8 mouse cellular contexts compared by ENCODE assay signal in the genomic region with DNA sequence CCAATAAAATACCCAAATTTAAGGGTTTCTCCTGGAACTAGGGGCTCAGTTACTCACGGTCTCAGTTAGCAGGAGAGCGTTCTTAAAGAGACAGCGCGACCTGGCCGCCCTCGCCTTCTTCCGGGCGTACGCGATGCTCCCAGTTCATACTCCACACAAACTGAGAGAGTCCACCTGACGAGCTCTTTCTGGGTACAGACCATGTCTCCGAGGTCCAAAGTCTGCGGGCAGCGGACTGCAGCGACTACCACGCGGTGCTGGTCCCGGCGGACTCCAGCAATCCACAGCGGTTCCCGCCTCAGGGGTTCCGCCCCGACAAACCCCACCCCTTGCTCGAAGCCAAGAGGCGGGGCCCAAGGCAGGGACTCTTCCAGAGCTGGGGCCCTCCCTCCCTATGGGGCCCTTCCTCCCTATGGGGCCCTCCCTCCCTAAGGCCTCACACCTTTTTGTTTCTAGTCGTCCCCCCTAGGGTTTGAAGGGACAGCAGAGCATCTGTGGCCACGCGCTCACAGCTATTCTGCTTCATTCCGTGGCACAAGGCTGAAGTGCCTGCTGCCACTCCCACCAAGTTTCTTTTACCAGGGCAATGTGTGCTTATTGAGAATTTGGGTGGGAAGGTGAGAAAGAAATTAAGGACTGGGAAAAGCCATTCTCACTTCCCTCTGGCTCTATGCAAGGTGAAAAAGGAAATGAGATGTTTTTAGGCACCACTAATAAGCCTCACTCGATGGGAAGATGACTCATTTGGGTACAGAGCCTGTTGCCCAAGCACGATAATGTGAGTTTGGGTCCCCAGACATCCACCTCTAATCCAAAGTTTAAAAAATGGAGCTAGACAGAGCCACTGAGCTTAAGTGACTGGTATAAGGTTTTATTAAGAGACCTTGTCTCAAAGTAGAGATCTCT. TPM values are rescaled to one million over a fixed set of nuclear protein-coding genes. Genes with fewer than 3 reads are reported as not detected.
DNase-seq lines count a peak whose midpoint lies in the region; ATAC-seq and TF ChIP-seq lines count a peak whose summit lies in the region.

A gene (minus strand): TSS at position 285 of the 906 bp plus-strand sequence.

- intact Hi-C loops in heart, postnatal 10 days (cut with DNase I) = no loop called here

- no peak for TF ChIP-seq CTCF in olfactory bulb, adult 2 months (IDR thresholded peaks at IDR 0.05; ENCODE audit: insufficient read depth, low read depth, low read length)

- no peaks in the 10 kb centered on the region; the same call in 1 of the 2 replicates for H3K36me3 ChIP-seq in forebrain, embryonic 11.5 days (ENCODE audit: control insufficient read depth, insufficient read depth, low read length)
- peaks cover 13% of the 10 kb centered on the region for H3K36me3 ChIP-seq in lung, embryonic 16.5 days (ENCODE audit: control insufficient read depth, insufficient read depth, low read length)

- DNase-seq in ES-CJ7 (ENCODE audit: low read depth, low spot score) = peak; percentile 63
- peak; percentile 42 for DNase-seq in brain, adult 2 months (ENCODE audit: low read depth, low spot score)
- peak; percentile 80 for DNase-seq in forebrain, embryonic 11.5 days (ENCODE audit: low spot score)
- peak; percentile 84 to 85 for DNase-seq in heart, postnatal 10 days
- DNase-seq in kidney, postnatal 36 days = peak; percentile 94
- DNase-seq in thymus, postnatal 25 days = peak; percentile 80

- peaks cover 2% of the 10 kb centered on the region; the same call in 1 of the 2 replicates for H3K27me3 ChIP-seq in forebrain, embryonic 11.5 days (ENCODE audit: control insufficient read depth, insufficient read depth, low read length)
- no peaks in the 10 kb centered on the region for H3K27me3 ChIP-seq in lung, embryonic 16.5 days (ENCODE audit: control insufficient read depth, insufficient read depth, low read depth, low read length)

- H3K27ac ChIP-seq in forebrain, embryonic 11.5 days (ENCODE audit: low read depth, low read length) = no peak within 1 kb of the TSS
- 0 out of 2 replicates have a peak within 1 kb of the TSS, but pooled peaks have one; percentile 36 for H3K27ac ChIP-seq in lung, embryonic 16.5 days (ENCODE audit: low read length)
- H3K27ac ChIP-seq in olfactory bulb, adult 2 months (ENCODE audit: insufficient read depth, low read depth, low read length) = no peak within 1 kb of the TSS

- peak within 1 kb of the TSS; percentile 86 for H3K4me2 ChIP-seq in forebrain, embryonic 11.5 days (ENCODE audit: low read depth, low read length, severe bottlenecking)
- peak within 1 kb of the TSS; percentile 85 for H3K4me2 ChIP-seq in lung, embryonic 16.5 days (ENCODE audit: low read depth, low read length)

- peak; percentile 91 for ATAC-seq in forebrain, embryonic 11.5 days (replicated peaks; ENCODE audit: low FRiP score)
- ATAC-seq in lung, embryonic 16.5 days (ENCODE audit: low read depth) = peak; percentile 96

- peaks cover 6% of the 10 kb centered on the region; the same call in 1 of the 2 replicates for H3K4me1 ChIP-seq in forebrain, embryonic 11.5 days (replicated peaks; ENCODE audit: control insufficient read depth, insufficient read depth, low read length)
- peaks cover 13% of the 10 kb centered on the region for H3K4me1 ChIP-seq in lung, embryonic 16.5 days (replicated peaks; ENCODE audit: control insufficient read depth, insufficient read depth, low read length)
- H3K4me1 ChIP-seq in olfactory bulb, adult 2 months (ENCODE audit: control insufficient read depth, insufficient read depth, low read length) = peaks cover 9% of the 10 kb centered on the region

- peak within 1 kb of the TSS; percentile 55 for H3K4me3 ChIP-seq in forebrain, embryonic 11.5 days (ENCODE audit: low read depth, low read length)
- H3K4me3 ChIP-seq in lung, embryonic 16.5 days (ENCODE audit: low read length) = peak within 1 kb of the TSS; percentile 78
- H3K4me3 ChIP-seq in olfactory bulb, adult 2 months (ENCODE audit: insufficient read depth, low read depth, low read length) = peak within 1 kb of the TSS; percentile 72

- TF ChIP-seq POLR2A in olfactory bulb, adult 2 months (IDR thresholded peaks at IDR 0.05; ENCODE audit: insufficient read depth, low read depth, low read length) = 0 out of 2 replicates have a peak, but pooled peaks have one; percentile 26

- peak within 1 kb of the TSS; percentile 76 for H3K9ac ChIP-seq in forebrain, embryonic 11.5 days (ENCODE audit: low read length)
- H3K9ac ChIP-seq in lung, embryonic 16.5 days (ENCODE audit: low read length) = peak within 1 kb of the TSS; percentile 77

- H3K9me3 ChIP-seq in forebrain, embryonic 11.5 days (ENCODE audit: control insufficient read depth, low read length) = no peaks in the 10 kb centered on the region
- H3K9me3 ChIP-seq in lung, embryonic 16.5 days (ENCODE audit: control insufficient read depth, low read length) = peaks cover 3% of the 10 kb centered on the region; the same call in 1 of the 2 replicates

- 3% methylated on average over 31 of the region's 31 CpGs for WGBS in forebrain, embryonic 11.5 days
- WGBS in lung, embryonic 16.5 days = 2% methylated on average over 31 of the region's 31 CpGs
- WGBS in olfactory bulb, adult 2 months = 2% methylated on average over 31 of the region's 31 CpGs

RNA-seq across cellular contexts. Expression of the gene that starts here (rescaled TPM):
- 22.5 and 23.5 TPM in 2 replicates for polyA plus RNA-seq in forebrain, embryonic 11.5 days (2014; fragmentation: Nextera tagmentation; extraction: Ambion mirVana)
- 10 to 100 TPM; 14.1 to 15.3 TPM for total RNA-seq in heart, postnatal 10 days (2021)
- 29.3 and 29.4 TPM in 2 replicates for polyA plus RNA-seq in lung, embryonic 16.5 days (2015; fragmentation: Nextera tagmentation; extraction: Ambion mirVana)
- not detected in 2 replicates for polyA plus RNA-seq in olfactory bulb, adult 2 months (2012; ENCODE audit: insufficient read depth, insufficient read length, low replicate concordance, missing spikeins)

Comparison
In these comparisons a context has a peak if more than half of its experiments do, and no peak if none do; other contexts are left out.
1. RNA of the gene that starts here (polyA plus RNA-seq): 29.3 to 29.4 TPM in lung, embryonic 16.5 days and 22.5 to 23.5 TPM in forebrain, embryonic 11.5 days; not detected in olfactory bulb, adult 2 months; every median in the first group is over 10 times any median in the second.
2. DNase-seq: peak in every context shown above with its lines; median percentile 94 in kidney, postnatal 36 days; 84 in heart, postnatal 10 days; 80 in forebrain, embryonic 11.5 days; 80 in thymus, postnatal 25 days; 63 in ES-CJ7; 42 in brain, adult 2 months.
3. Peak in every context shown above with its lines, with median percentiles within 50 percentile points of each other: H3K4me3 ChIP-seq.